Mouse (Mus musculus): ENCODE data around the gene Lrp5.

DNA sequence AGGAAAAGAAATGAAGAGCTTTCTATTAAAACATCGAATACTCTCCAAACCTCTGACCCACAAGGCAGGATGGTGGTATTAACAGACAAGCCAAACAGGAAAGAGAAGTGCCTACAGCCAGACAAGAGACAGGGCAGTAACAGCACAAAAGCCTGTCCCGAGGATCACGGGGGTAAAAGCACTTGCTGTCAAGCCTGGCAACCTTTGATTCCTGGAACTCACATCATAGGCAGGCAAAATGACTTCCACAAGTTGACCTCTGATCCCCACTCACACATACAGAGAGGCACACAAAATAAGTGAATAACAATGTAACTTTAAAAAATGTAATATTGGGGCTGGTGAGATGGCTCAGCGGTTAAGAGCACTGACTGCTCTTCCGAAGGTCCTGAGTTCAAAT lies 146.9 kb downstream of the Lrp5 start:
- no peak for TF ChIP-seq POLR2AphosphoS2 (IDR thresholded peaks at IDR 0.05; ENCODE audit: low read length)
- TF ChIP-seq CTCF (IDR thresholded peaks at IDR 0.05 in 2 of 3, conservative IDR thresholded peaks at IDR 0.05 in 1 of 3; ENCODE audit: control insufficient read depth in 1 of 3, insufficient read depth in 1 of 3, low read depth in 2 of 3, low read length in 3 of 3, poor library complexity in 1 of 3, severe bottlenecking in 1 of 3) = no peak
- TF ChIP-seq MXI1 (IDR thresholded peaks at IDR 0.05; ENCODE audit: low read depth, low read length) = no peak
- TF ChIP-seq ELF1 (IDR thresholded peaks at IDR 0.05; ENCODE audit: low read depth, low read length) = no peak
- no peak for TF ChIP-seq POLR2A (IDR thresholded peaks at IDR 0.05; ENCODE audit: control insufficient read depth in 1 of 2, insufficient read depth in 1 of 2, low read depth in 1 of 2, low read length in 2 of 2, poor library complexity in 1 of 2)
- no peak for TF ChIP-seq USF1 (IDR thresholded peaks at IDR 0.05; ENCODE audit: low read depth, low read length)
- no peak for TF ChIP-seq EP300 (IDR thresholded peaks at IDR 0.05; ENCODE audit: low read depth in 1 of 2, low read length in 2 of 2)
- TF ChIP-seq MAX (IDR thresholded peaks at IDR 0.05; ENCODE audit: low read length) = no peak
- TF ChIP-seq HCFC1 (IDR thresholded peaks at IDR 0.05; ENCODE audit: low read depth, low read length) = no peak
- no peak for TF ChIP-seq SIN3A (IDR thresholded peaks at IDR 0.05; ENCODE audit: low read length)
- no peak for TF ChIP-seq ETS1 (IDR thresholded peaks at IDR 0.05; ENCODE audit: low read depth, low read length)

Data from MEL (cell line).